Mouse (Mus musculus): ENCODE measurements around the gene Krtap4-13. TPM values are rescaled to one million over a fixed set of nuclear protein-coding genes. Genes with fewer than 3 reads are reported as not detected.
"Not testable (repeated sequence)": the region's sequence is repeated elsewhere in the genome, so short reads cannot be mapped to it uniquely, and the experiment has no call there.

Gene Krtap4-13
- polyA plus RNA-seq, 1 experiment, result not detected

- Histone ChIP-seq H3K9me3 (ENCODE audit: control insufficient read depth, low read length) (peaks cover 5% of the 10 kb centered on the region; the same call in 1 of the 2 replicates), H3K4me3 (replicated peaks) (no peak within 1 kb of the TSS), H3K4me1 (ENCODE audit: control insufficient read depth) (no peaks in the 10 kb centered on the region), H3K27me3 (ENCODE audit: control insufficient read depth) (no peaks in the 10 kb centered on the region), H3K36me3 (ENCODE audit: control insufficient read depth) (no peaks in the 10 kb centered on the region)
- TF ChIP-seq TAL1 (IDR thresholded peaks at IDR 0.05; ENCODE audit: low read length) (no peak), GATA1 (IDR thresholded peaks at IDR 0.05; ENCODE audit: low read length) (no peak)
Observed at GRCm38 (mm10) chr11:99793367-99793766, 16.3 kb downstream of the Krtap4-13 start, which contains the start of gene Gm11596. Gene Gm11596, minus strand, starts transcription at chr11:99793467.

GRCm38 (mm10) chr11:99784900-99785299 lies 24.8 kb downstream of the Krtap4-13 start, which contains the start of gene Krtap4-9:
Gene Krtap4-9, plus strand, starts transcription at chr11:99785200.
- not testable (repeated sequence) for H3K27me3 ChIP-seq (ENCODE audit: control insufficient read depth); H3K4me3 ChIP-seq (replicated peaks); H3K4me1 ChIP-seq (ENCODE audit: control insufficient read depth); H3K36me3 ChIP-seq (ENCODE audit: control insufficient read depth); H3K9me3 ChIP-seq (ENCODE audit: control insufficient read depth, low read length)

- H3K4me1 ChIP-seq (ENCODE audit: control insufficient read depth), result no peaks in the 10 kb centered on the region
- no peak within 1 kb of the TSS for H3K4me3 ChIP-seq (replicated peaks)
- H3K27me3 ChIP-seq (ENCODE audit: control insufficient read depth), result no peaks in the 10 kb centered on the region
- no peaks in the 10 kb centered on the region for H3K36me3 ChIP-seq (ENCODE audit: control insufficient read depth)
- TF ChIP-seq GATA1 (IDR thresholded peaks at IDR 0.05; ENCODE audit: low read length) (no peak), TAL1 (IDR thresholded peaks at IDR 0.05; ENCODE audit: low read length) (no peak)
- no peaks in the 10 kb centered on the region for H3K9me3 ChIP-seq (ENCODE audit: control insufficient read depth, low read length)
Observed at GRCm38 (mm10) chr11:99780604-99781003, 29.1 kb downstream of the Krtap4-13 start, which contains the start of gene Krtap4-8. Gene Krtap4-8, minus strand, starts transcription at chr11:99780704.

- no peaks in the 10 kb centered on the region for H3K4me1 ChIP-seq (ENCODE audit: control insufficient read depth)
- no peaks in the 10 kb centered on the region for H3K9me3 ChIP-seq (ENCODE audit: control insufficient read depth, low read length)
- TF ChIP-seq TAL1 (IDR thresholded peaks at IDR 0.05; ENCODE audit: low read length) (no peak), GATA1 (IDR thresholded peaks at IDR 0.05; ENCODE audit: low read length) (no peak)
- no peak overlapping the region for H3K4me3 ChIP-seq (replicated peaks)
- no peaks in the 10 kb centered on the region for H3K36me3 ChIP-seq (ENCODE audit: control insufficient read depth)
- H3K27me3 ChIP-seq (ENCODE audit: control insufficient read depth), result no peaks in the 10 kb centered on the region
Observed at GRCm38 (mm10) chr11:99778401-99778800, 31.3 kb downstream of the Krtap4-13 start.

- not testable (repeated sequence) for H3K4me3 ChIP-seq (replicated peaks); H3K9me3 ChIP-seq (ENCODE audit: control insufficient read depth, low read length); H3K36me3 ChIP-seq (ENCODE audit: control insufficient read depth); H3K27me3 ChIP-seq (ENCODE audit: control insufficient read depth); H3K4me1 ChIP-seq (ENCODE audit: control insufficient read depth)
Observed at GRCm38 (mm10) chr11:99772813-99773212, 36.9 kb downstream of the Krtap4-13 start, which contains the start of gene Gm11595. Gene Gm11595, minus strand, starts transcription at chr11:99772913.

- Histone ChIP-seq H3K9me3 (ENCODE audit: control insufficient read depth, low read length) (peaks cover 6% of the 10 kb centered on the region; the same call in 1 of the 2 replicates), H3K27me3 (ENCODE audit: control insufficient read depth) (no peaks in the 10 kb centered on the region; the same call in 1 of the 2 replicates), H3K4me1 (ENCODE audit: control insufficient read depth) (no peaks in the 10 kb centered on the region), H3K36me3 (ENCODE audit: control insufficient read depth) (no peaks in the 10 kb centered on the region), H3K4me3 (replicated peaks) (no peak overlapping the region)
- no peak for TF ChIP-seq TAL1 (IDR thresholded peaks at IDR 0.05; ENCODE audit: low read length)
Observed at GRCm38 (mm10) chr11:99768410-99768809, 41.3 kb downstream of the Krtap4-13 start.

Other genes starting within 250 kb of the Krtap4-13 start
- gene Krtap3-1, start 243.3 kb downstream of the Krtap4-13 start, polyA plus RNA-seq (2012), result not detected in 2 replicates
- not detected in 2 replicates for gene Krtap1-5, start 228.9 kb downstream of the Krtap4-13 start, polyA plus RNA-seq (2012)
- not detected in 2 replicates for gene Krtap1-4, start 226.2 kb downstream of the Krtap4-13 start, polyA plus RNA-seq (2012)
- not detected in 2 replicates for gene Krtap1-3, start 218.6 kb downstream of the Krtap4-13 start, polyA plus RNA-seq (2012)
- gene Krtap9-3, start 211.8 kb downstream of the Krtap4-13 start, polyA plus RNA-seq (2012), result not detected in 2 replicates
- not detected in 2 replicates for gene Gm11938, start 206.6 kb downstream of the Krtap4-13 start, polyA plus RNA-seq (2012)
- not detected in 2 replicates for gene Gm11937, start 199.7 kb downstream of the Krtap4-13 start, polyA plus RNA-seq (2012)
- not detected in 2 replicates for gene Krtap2-4, start 195.0 kb downstream of the Krtap4-13 start, polyA plus RNA-seq (2012)
- not detected in 2 replicates for gene Gm11562, start 189.5 kb downstream of the Krtap4-13 start, polyA plus RNA-seq (2012)
- not detected in 2 replicates for gene Krtap4-1, start 181.7 kb downstream of the Krtap4-13 start, polyA plus RNA-seq (2012)
- not detected in 2 replicates for gene Krtap4-2, start 174.8 kb downstream of the Krtap4-13 start, polyA plus RNA-seq (2012)
- not detected in 2 replicates for gene Krtap4-7, start 165.8 kb downstream of the Krtap4-13 start, polyA plus RNA-seq (2012)
- not detected in 2 replicates for gene Gm11555, start 159.7 kb downstream of the Krtap4-13 start, polyA plus RNA-seq (2012)
- gene Gm11563, start 150.9 kb downstream of the Krtap4-13 start, polyA plus RNA-seq (2012), result not detected in 2 replicates
- gene Krtap4-6, start 143.9 kb downstream of the Krtap4-13 start, polyA plus RNA-seq (2012), result not detected in 2 replicates
- not detected in 2 replicates for gene Gm14190, start 119.2 kb downstream of the Krtap4-13 start, polyA plus RNA-seq (2012)
- gene Gm14180, start 75.6 kb downstream of the Krtap4-13 start, polyA plus RNA-seq (2012), result not detected in 2 replicates
- not detected in 2 replicates for gene Gm11595, start 37.0 kb downstream of the Krtap4-13 start, polyA plus RNA-seq (2012)
- not detected in 2 replicates for gene Krtap4-8, start 29.2 kb downstream of the Krtap4-13 start, polyA plus RNA-seq (2012)
- not detected in 2 replicates for gene Krtap4-9, start 24.7 kb downstream of the Krtap4-13 start, polyA plus RNA-seq (2012)
- gene Gm11596, start 16.4 kb downstream of the Krtap4-13 start, polyA plus RNA-seq (2012), result not detected in 2 replicates
- gene Gm11569, start 11.0 kb downstream of the Krtap4-13 start, polyA plus RNA-seq (2012), result not detected in 2 replicates
- gene Gm11554, start 5.4 kb downstream of the Krtap4-13 start, polyA plus RNA-seq (2012), result not detected in 2 replicates
- gene Gm11564, start 5.8 kb upstream of the Krtap4-13 start, polyA plus RNA-seq (2012), result not detected in 2 replicates
- gene 2300003K06Rik, start 28.2 kb upstream of the Krtap4-13 start, polyA plus RNA-seq (2012), result not detected in 2 replicates
- not detected in 2 replicates for gene Krtap4-16, start 41.7 kb upstream of the Krtap4-13 start, polyA plus RNA-seq (2012)
- 0.04 TPM in 1 of 2 replicates, not detected in the other for gene Gm11568, start 48.0 kb upstream of the Krtap4-13 start, polyA plus RNA-seq (2012)
- not detected in 2 replicates for gene Gm11559, start 54.6 kb upstream of the Krtap4-13 start, polyA plus RNA-seq (2012)
- gene Krtap9-1, start 63.5 kb upstream of the Krtap4-13 start, polyA plus RNA-seq (2012), result not detected in 2 replicates
- not detected in 2 replicates for gene Gm11567, start 69.3 kb upstream of the Krtap4-13 start, polyA plus RNA-seq (2012)
- not detected in 2 replicates for gene Krtap31-1, start 98.0 kb upstream of the Krtap4-13 start, polyA plus RNA-seq (2012)
- not detected in 2 replicates for gene Gm11565, start 104.9 kb upstream of the Krtap4-13 start, polyA plus RNA-seq (2012)
- not detected in 2 replicates for gene Krtap31-2, start 126.4 kb upstream of the Krtap4-13 start, polyA plus RNA-seq (2012)
- not detected in 2 replicates for gene Krtap9-5, start 138.6 kb upstream of the Krtap4-13 start, polyA plus RNA-seq (2012)
- not detected in 2 replicates for gene Krtap29-1, start 169.2 kb upstream of the Krtap4-13 start, polyA plus RNA-seq (2012)
- not detected in 2 replicates for gene Krtap16-1, start 176.7 kb upstream of the Krtap4-13 start, polyA plus RNA-seq (2012)
- gene Krtap17-1, start 184.1 kb upstream of the Krtap4-13 start, polyA plus RNA-seq (2012), result not detected in 2 replicates
- not detected in 2 replicates for gene Krt33a, start 206.3 kb upstream of the Krtap4-13 start, polyA plus RNA-seq (2012)
- gene Krt33b, start 220.0 kb upstream of the Krtap4-13 start, polyA plus RNA-seq (2012), result not detected in 2 replicates
- gene Krt34, start 231.7 kb upstream of the Krtap4-13 start, polyA plus RNA-seq (2012), result not detected in 2 replicates
- not detected in 2 replicates for gene Krt31, start 240.7 kb upstream of the Krtap4-13 start, polyA plus RNA-seq (2012)